Mouse (Mus musculus): Measurements from ENCODE around the gene Phf21a. TPM values are rescaled to one million over a fixed set of nuclear protein-coding genes. Genes with fewer than 3 reads are reported as not detected.

Gene Phf21a
- polyA plus RNA-seq, 2 experiments: 1.8 to 4.7 TPM

DNA sequence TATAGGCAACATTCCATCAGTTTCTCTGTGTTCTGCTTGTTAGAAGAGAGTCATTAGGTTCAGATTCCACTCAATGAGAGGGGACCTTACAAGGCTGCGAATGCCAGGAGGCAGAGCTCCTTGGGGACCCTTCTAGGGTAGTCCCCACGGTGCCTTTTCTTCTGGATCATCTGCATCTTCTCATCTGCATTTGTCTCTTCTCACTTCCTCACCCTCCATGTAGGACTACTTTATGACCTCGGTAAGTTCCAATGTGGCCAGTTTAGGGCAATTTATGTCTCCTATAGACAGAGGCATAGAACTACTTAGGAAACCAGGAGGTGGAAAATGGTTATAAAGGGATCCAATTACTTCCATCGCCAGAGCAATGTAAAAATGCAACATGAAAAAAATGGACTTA is 21.8 kb upstream of the Phf21a start:
- Histone ChIP-seq H3K4me2 (ENCODE audit: low read depth) (no peak overlapping the region), H3K27ac (no peak overlapping the region), H3K9ac (replicated peaks) (no peak overlapping the region), H3K36me3 (replicated peaks; ENCODE audit: control insufficient read depth, insufficient read depth, low read depth) (no peaks in the 10 kb centered on the region), H3K4me1 (replicated peaks; ENCODE audit: control insufficient read depth in 2 of 2, insufficient read depth in 2 of 2, low read length in 1 of 2) (no peaks in the 10 kb centered on the region), H3K4me3 (ENCODE audit: insufficient read depth in 1 of 2, low read depth in 2 of 2, low read length in 2 of 2) (no peak overlapping the region), H3K9me3 (ENCODE audit: control insufficient read depth, low read length) (no peaks in the 10 kb centered on the region), H3K27me3 (ENCODE audit: control insufficient read depth, insufficient read depth, low read length) (no peaks in the 10 kb centered on the region)
- no peak for ATAC-seq (ENCODE audit: insufficient read depth)
- TF ChIP-seq EP300 (IDR thresholded peaks at IDR 0.05; ENCODE audit: low read depth) (no peak), CTCF (IDR thresholded peaks at IDR 0.05; ENCODE audit: low read depth) (no peak)
- 52% methylated on average over 4 of the region's 4 CpGs for WGBS (ENCODE audit: insufficient replicate concordance)
- no peak for DNase-seq (ENCODE audit: low read depth in 3 of 3, low spot score in 3 of 3)

DNA sequence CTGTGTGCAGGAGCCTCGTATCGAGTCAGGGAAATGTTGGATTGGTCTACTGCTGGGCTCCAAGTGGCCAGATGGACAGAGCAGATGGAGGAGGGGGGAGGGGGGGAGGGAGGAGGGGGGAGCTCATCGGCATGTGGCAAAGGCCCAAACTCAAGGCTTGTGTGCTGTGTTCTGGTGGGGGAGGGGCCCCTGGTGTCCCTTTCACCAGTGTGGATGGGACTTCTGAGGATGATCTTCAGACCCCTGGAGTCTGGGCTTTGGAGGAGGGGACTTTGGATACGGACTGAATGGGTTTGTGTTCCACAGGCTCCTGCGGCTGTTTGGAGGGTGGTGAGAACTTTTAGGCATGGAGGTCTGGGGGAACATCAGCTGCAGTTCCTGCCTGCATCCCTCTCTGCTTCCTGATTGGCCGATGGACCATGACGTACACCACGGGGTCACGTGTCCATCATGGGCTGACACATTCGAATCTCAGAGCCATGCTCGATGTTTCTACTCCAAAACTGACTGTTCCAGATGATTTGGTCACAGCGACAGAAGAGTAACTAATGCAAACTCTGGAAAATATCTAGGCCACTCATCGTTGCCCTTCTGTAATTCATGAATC is 16.7 kb upstream of the Phf21a start:
- TF ChIP-seq CTCF (IDR thresholded peaks at IDR 0.05; ENCODE audit: low read depth): no peak
- TF ChIP-seq EP300 (IDR thresholded peaks at IDR 0.05; ENCODE audit: low read depth): no peak
- Histone ChIP-seq H3K4me2 (ENCODE audit: low read depth) (no peak overlapping the region), H3K36me3 (replicated peaks; ENCODE audit: control insufficient read depth, insufficient read depth, low read depth) (no peaks in the 10 kb centered on the region), H3K27me3 (ENCODE audit: control insufficient read depth, insufficient read depth, low read length) (no peaks in the 10 kb centered on the region), H3K9me3 (ENCODE audit: control insufficient read depth, low read length) (no peaks in the 10 kb centered on the region), H3K27ac (no peak overlapping the region), H3K9ac (replicated peaks) (no peak overlapping the region), H3K4me1 (replicated peaks; ENCODE audit: control insufficient read depth in 2 of 2, insufficient read depth in 2 of 2, low read length in 1 of 2) (no peaks in the 10 kb centered on the region), H3K4me3 (ENCODE audit: insufficient read depth in 1 of 2, low read depth in 2 of 2, low read length in 2 of 2) (no peak overlapping the region)
- 69% methylated on average over 13 of the region's 13 CpGs for WGBS (ENCODE audit: insufficient replicate concordance)
- no peak for DNase-seq (ENCODE audit: low read depth in 3 of 3, low spot score in 3 of 3)
- no peak for ATAC-seq (ENCODE audit: insufficient read depth)

GRCm38 (mm10) chr2:92082196-92082595 is 10.7 kb upstream of the Phf21a start:
- ATAC-seq (ENCODE audit: insufficient read depth) (no peak), DNase-seq (ENCODE audit: low read depth in 3 of 3, low spot score in 3 of 3) (no peak)
- no peak overlapping the region for H3K9ac ChIP-seq (replicated peaks)
- TF ChIP-seq CTCF (IDR thresholded peaks at IDR 0.05; ENCODE audit: low read depth): no peak
- TF ChIP-seq EP300 (IDR thresholded peaks at IDR 0.05; ENCODE audit: low read depth): no peak
- WGBS (ENCODE audit: insufficient replicate concordance): 74% methylated on average over 4 of the region's 4 CpGs
- H3K27me3 ChIP-seq (ENCODE audit: control insufficient read depth, insufficient read depth, low read length): no peaks in the 10 kb centered on the region
- H3K27ac ChIP-seq: no peak overlapping the region
- H3K9me3 ChIP-seq (ENCODE audit: control insufficient read depth, low read length): no peaks in the 10 kb centered on the region
- no peaks in the 10 kb centered on the region for H3K4me1 ChIP-seq (replicated peaks; ENCODE audit: control insufficient read depth in 2 of 2, insufficient read depth in 2 of 2, low read length in 1 of 2)
- no peak overlapping the region for H3K4me2 ChIP-seq (ENCODE audit: low read depth)
- H3K4me3 ChIP-seq (ENCODE audit: insufficient read depth in 1 of 2, low read depth in 2 of 2, low read length in 2 of 2): no peak overlapping the region
- no peaks in the 10 kb centered on the region for H3K36me3 ChIP-seq (replicated peaks; ENCODE audit: control insufficient read depth, insufficient read depth, low read depth)

DNA sequence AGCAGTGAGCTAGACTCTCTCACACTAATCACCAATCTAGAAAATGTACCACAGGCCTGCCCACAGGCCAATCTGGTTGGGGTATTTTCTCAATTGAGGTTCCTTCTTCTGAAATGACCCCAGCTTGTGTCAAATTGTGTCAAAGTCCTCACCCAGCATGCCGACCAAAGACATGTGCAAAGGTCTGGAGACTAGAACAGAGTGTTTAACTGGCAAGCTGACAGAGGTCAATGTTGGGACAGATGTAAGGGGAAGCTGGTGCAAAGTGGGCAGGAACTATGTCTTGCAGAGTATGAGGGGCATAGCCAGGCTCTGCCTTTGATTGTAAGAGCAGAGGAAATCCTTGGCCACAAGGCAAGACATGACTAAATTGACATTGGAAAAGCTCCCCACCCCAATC is 7.2 kb upstream of the Phf21a start:
- Histone ChIP-seq H3K4me1 (replicated peaks; ENCODE audit: control insufficient read depth in 2 of 2, insufficient read depth in 2 of 2, low read length in 1 of 2) (no peaks in the 10 kb centered on the region), H3K9ac (replicated peaks) (no peak overlapping the region), H3K27me3 (ENCODE audit: control insufficient read depth, insufficient read depth, low read length) (no peaks in the 10 kb centered on the region), H3K4me3 (ENCODE audit: insufficient read depth in 1 of 2, low read depth in 2 of 2, low read length in 2 of 2) (no peak overlapping the region), H3K36me3 (replicated peaks; ENCODE audit: control insufficient read depth, insufficient read depth, low read depth) (no peaks in the 10 kb centered on the region), H3K27ac (no peak overlapping the region), H3K9me3 (ENCODE audit: control insufficient read depth, low read length) (no peaks in the 10 kb centered on the region), H3K4me2 (ENCODE audit: low read depth) (no peak overlapping the region)
- ATAC-seq (ENCODE audit: insufficient read depth) (no peak), DNase-seq (ENCODE audit: low read depth in 3 of 3, low spot score in 3 of 3) (no peak)
- TF ChIP-seq EP300 (IDR thresholded peaks at IDR 0.05; ENCODE audit: low read depth) (no peak), CTCF (IDR thresholded peaks at IDR 0.05; ENCODE audit: low read depth) (no peak)
- 28% methylated on average over 1 of the region's 1 CpGs for WGBS (ENCODE audit: insufficient replicate concordance)

- ATAC-seq (ENCODE audit: insufficient read depth): no peak
- DNase-seq (ENCODE audit: low read depth in 3 of 3, low spot score in 3 of 3): no peak
Measured at GRCm38 (mm10) chr2:92087065-92087464, 5.9 kb upstream of the Phf21a start.

More at GRCm38 (mm10) chr2:92087065-92087464, 5.9 kb upstream of the Phf21a start:
- no peaks in the 10 kb centered on the region for H3K27me3 ChIP-seq (ENCODE audit: control insufficient read depth, insufficient read depth, low read length)
- no peak for TF ChIP-seq CTCF (IDR thresholded peaks at IDR 0.05; ENCODE audit: low read depth)
- no peak for TF ChIP-seq EP300 (IDR thresholded peaks at IDR 0.05; ENCODE audit: low read depth)
- H3K27ac ChIP-seq: no peak overlapping the region
- H3K9ac ChIP-seq (replicated peaks): no peak overlapping the region
- WGBS (ENCODE audit: insufficient replicate concordance): 59% methylated on average over 4 of the region's 4 CpGs
- H3K4me3 ChIP-seq (ENCODE audit: insufficient read depth in 1 of 2, low read depth in 2 of 2, low read length in 2 of 2): no peak overlapping the region
- H3K36me3 ChIP-seq (replicated peaks; ENCODE audit: control insufficient read depth, insufficient read depth, low read depth): no peaks in the 10 kb centered on the region
- H3K4me2 ChIP-seq (ENCODE audit: low read depth): no peak overlapping the region
- no peaks in the 10 kb centered on the region for H3K9me3 ChIP-seq (ENCODE audit: control insufficient read depth, low read length)
- no peaks in the 10 kb centered on the region for H3K4me1 ChIP-seq (replicated peaks; ENCODE audit: control insufficient read depth in 2 of 2, insufficient read depth in 2 of 2, low read length in 1 of 2)
